Mouse (Mus musculus) gastrocnemius, adult 18-20 months (tissue): ENCODE measurements around the gene Carmil1. TPM values are rescaled to one million over a fixed set of nuclear protein-coding genes. Genes with fewer than 3 reads are reported as not detected.

Experiments
- DNase-seq: peaks from one replicate; pipeline ENCODE4 v3.0.0; 2021; ENCODE audit warnings: low spot score
- long read RNA-seq, 2 experiments: library from polyadenylated mRNA; stranded (forward); transcript quantifications; one replicate each; pipeline ENCODE4 v2.0.0; 2021
- total RNA-seq, 2 experiments: library from RNA; stranded (reverse); gene quantifications; 2 replicates each; pipeline ENCODE4 v1.2.3; 2021

Carmil1 gene
- total RNA-seq: 1 to 10 TPM; 1.9 to 2.6 TPM
- long read RNA-seq, experiment 1, partial matches to known transcripts: 0 of 1 reads
- long read RNA-seq, experiment 1, other reads (novel, unspliced or antisense): 1 of 1 reads
- long read RNA-seq, experiment 2, partial matches to known transcripts: 0 of 1 reads
- long read RNA-seq, experiment 2, other reads (novel, unspliced or antisense): 1 of 1 reads

DNA sequence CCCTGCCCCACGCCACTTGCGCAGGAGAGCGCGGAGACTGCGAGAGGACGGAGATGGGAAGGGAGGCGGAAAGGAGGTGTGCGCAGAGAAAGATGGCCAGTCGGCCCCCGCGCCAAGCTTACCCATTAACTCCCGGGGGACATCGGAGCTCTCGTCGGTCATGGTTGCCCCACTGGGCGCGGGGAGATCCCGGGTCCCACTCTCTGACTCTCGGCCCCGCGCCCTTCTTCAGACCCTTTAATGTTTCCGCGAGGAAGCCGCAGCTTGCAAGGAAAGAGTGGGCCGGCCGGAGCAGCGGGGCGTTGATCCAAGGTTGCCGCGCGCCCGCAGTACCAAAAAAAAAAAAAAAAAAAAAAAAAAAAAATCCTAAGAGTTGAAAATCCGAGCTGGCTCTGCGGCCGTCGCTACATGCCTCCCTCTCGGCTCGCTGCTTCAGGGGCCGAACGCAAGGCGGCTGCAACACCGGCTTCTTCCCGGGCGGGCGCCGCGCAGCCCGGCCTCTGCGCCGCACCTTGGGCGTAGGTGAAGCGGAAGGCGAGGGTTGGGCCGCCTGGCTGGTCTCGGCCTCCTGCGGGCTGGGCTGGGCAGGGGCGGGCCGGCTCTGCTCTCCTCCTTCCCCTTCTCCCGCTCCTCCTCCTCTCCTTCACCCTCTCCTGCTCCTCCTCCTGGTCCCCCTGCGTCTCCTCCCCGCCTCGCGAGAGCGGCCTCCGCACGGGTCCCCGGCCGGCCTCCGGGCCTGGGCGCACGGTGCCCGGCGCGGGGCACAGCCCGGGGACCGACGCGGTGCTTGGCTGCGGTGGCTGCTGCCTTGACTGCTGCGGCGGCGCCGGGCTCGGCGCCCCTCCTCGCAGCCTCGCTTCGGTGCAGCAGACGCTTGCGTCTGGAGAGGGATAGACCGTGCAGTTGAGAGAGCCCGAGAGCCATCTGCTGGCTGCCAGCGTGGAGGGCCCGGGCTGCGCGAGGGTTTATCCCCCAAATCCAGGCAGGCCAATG is at the start of gene Carmil1:
TSS of gene Carmil1 (minus strand) at position 357 of the 993 bp plus-strand sequence.
- peak; percentile 60 for DNase-seq

DNA sequence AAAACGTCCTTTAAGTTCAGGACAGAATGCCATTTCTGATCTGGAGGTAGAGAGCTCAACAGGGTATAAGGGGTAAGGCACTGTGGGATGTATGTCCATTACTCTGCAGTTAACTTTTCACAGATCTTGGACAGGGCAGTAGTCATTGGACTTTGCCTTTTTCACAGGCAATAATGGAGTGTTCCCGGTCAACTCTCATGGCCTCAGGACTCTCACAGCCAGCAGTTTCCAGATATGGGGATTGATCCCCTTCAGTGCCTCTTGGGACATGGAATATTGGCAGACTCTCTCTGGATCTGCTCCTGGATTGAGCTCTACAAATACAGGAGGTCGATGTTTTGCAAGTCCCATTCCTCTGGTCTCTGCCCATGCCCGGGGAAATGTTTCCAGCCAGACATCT is 49.5 kb upstream of the Carmil1 start:
- no peak for DNase-seq

DNA sequence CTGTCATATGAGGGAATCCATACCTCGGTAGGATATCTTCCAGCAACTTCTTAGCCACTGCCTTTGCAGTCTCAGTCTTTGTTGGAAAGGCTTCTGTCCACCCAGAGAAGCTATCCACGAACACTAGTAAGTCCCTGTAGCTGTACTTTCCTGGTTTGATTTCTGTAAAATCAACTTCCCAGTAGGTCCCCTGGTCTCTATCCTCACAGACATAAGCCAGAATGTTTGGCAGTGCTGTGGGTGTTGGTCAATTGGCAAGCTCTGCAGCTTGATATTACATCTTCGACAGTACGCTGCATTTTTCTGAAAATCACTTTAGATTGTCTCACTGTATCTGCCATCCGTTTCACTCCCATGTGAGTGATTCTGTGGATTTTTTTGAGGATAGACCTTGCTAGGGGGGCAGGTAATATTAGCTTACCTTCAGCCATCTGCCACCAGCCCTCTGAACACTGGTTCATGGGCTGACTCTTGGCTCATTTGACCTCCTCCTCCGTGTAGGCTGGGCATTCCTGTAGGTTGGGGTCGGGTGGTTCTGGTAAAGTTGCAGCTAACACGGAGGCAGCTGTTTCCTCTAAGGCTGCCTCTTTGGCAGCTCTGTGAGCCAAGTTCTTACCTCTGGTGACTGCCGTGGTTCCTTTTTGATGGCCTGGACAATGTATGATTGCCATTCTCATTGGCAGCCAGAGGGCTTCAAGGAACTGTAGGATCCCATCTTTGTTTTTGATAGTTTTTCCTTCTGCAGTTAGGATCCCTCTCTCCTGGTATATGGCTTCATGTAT is 47.6 kb upstream of the Carmil1 start:
- no peak for DNase-seq

DNA sequence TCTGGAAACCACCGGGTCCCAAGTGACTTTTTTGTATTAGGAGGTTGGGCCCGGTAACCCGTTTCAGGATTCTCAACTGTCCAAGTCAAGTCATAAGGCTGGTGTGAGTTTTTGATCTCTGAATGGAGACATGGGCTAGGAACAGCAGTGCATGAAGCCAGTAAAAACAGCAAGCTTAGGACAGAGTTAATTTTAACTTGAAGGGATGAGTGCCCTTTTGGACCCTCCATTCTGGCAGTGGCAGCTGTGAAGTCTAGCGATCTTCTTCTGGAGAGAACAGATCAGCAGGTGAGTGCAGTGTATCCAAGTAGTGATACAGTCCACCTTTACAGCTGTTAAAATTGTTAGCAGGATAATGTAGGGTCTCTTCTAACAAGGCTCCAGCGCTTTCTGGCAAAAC is 46.6 kb upstream of the Carmil1 start, which contains the start of gene Cmah:
TSS of gene Cmah (plus strand) at position 204 of the 400 bp plus-strand sequence.
- no peak for DNase-seq

DNA sequence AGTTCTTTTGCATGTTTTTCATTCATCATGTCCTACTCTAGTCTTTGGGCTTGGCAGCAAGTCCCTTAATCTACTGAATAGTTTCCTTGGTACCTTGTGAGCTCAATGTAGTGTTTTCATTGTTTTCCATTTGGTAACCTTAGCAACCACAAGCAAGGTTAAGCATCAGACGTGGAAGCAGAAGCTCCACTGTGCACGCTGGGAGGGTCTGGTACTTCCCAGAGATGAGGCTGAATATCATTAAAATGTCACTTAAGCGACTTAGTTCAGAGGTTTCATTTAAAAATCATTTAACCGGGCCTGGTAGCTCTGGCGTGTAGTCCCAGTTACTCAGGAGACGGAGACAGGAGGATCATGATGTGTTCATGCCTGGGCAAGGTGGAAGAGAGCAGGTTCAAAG is 40.7 kb upstream of the Carmil1 start:
- no peak for DNase-seq

DNA sequence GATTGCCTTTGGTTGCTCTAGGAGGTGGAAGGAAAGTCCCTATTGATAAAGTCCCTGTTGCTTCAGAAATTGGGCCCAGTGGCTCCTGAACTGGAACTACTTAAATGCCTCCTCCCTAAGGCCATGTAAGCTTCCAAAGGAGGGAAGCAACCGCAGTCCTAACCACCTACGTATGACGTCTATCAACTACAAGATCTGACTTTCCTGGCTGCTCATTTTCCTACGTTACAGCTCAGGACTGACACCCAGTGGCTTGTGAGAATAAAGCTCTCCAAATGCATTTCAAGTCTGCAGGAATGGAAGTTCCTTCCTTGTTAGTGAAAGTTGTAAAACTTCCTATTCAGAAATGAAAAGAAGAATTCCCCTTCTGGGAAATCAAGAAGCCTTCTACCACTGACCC is 38.0 kb upstream of the Carmil1 start:
- DNase-seq: no peak

DNA sequence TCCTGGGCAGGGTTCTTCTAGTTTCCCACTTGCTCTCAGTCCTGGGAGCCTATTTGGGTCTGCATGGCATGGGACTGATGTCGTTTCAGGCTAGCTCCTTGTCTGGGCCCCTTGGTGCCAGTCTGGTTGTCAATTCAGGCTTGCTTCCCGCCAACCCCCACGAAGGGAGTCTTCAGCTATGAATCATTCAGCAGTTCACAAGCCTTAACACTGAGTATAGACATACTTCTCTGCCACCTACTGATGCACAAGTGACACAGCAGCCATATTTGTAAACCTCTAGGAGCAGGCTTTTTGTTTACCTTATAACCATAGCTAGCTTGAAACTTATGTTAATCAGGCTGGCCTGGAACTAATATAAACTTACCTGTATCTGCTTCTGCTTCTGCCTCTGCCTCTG is 36.0 kb upstream of the Carmil1 start:
- DNase-seq: no peak

DNA sequence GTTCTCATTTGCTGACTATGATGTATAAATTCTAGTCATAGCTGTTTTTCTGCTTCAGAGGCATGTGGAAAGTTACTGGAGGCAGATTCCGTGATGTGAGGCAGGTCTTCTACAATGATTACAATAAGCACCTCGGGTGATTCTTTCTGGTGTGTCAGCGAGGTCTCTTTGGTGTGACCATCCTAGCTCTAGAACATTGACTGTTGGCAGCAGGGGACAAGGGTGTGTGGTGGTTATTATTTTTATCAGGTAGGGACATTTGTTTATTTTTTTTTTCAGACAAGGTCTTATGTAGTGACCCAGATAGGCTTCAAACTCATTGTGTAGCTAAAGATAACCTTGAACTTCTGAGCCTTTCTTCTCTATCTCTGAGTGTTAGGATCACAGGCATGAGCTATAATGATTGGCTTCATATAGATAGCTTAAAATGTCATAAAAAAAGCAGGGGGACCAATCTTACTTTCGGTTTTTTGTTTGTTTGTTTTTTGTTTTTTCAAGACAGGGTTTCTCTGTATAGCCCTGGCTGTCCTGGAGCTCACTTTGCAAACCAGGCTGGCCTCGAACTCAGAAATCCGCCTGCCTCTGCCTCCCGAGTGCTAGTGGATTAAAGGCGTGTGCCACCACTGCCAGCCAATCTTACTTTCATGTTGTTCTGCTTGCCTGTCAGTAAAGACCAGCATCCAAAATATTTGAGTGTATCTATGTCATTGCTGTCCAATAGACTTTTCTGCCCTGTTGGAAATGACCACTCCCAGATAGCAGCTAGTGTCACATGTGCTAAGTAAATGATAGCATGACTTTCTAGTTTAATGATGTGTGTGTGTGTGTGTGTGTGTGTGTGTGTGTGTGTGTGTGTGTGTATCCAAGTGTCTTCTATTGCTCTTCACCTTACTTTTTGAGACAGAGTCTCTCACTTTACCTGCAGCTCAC is 30.7 kb upstream of the Carmil1 start:
- DNase-seq: no peak

DNA sequence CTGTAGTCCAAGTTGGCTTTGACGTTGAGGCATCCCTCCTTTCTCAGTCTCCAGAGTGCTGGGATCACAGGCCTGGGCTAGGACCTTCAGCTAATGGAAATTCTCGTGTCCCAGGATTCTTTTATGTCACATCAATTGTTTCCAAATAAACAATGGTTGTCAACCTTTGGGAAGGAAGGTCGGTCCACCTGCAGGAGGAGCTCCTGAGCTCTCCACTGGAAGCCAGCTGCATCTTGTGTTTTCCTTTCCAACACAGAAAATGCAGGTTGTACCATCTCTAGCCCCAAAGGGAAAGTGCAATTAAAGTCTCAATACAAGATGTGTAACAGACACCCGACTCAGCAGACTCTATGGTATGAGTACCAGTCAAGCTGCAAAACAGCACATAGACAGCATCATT is 25.7 kb upstream of the Carmil1 start:
- DNase-seq: no peak

DNA sequence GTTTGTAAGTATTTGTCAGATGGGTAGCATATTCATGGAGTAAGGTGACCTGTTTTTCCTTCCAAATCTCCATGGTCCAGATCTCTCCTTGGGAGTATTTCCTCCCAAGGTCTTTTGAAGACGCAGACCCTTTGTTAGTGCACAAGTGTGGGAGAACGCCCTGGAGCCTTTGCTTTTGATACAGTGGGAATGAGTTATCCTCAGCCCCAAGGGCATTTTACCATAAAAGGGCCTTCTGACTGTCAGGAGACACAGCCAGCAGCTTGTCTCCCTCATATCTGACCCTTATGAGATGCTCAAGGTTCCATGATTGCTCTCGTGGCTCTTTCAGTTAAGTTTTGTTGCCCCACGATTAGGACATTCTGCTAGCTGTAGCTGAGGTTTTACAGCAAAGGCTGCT is 24.9 kb upstream of the Carmil1 start:
- no peak for DNase-seq

DNA sequence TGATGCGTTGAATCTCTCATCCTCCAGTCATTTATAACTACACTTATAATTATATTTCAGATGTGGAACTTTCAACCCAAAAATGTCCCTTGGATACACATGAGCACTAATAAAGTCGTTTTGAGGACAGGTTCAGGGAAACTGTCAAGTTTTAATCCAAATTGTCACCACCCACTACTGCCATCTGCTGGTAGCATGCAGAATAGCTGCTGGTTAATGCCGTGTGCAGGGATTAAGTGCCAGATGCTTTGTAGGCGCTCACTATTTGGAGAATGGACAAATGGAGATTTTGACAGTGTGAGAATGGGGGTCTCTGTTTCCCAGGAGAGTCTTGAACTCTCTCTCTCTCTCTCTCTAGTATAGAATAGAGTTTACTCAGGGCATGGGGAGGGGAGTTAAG is 16.7 kb upstream of the Carmil1 start:
- peak; percentile 30 for DNase-seq

DNA sequence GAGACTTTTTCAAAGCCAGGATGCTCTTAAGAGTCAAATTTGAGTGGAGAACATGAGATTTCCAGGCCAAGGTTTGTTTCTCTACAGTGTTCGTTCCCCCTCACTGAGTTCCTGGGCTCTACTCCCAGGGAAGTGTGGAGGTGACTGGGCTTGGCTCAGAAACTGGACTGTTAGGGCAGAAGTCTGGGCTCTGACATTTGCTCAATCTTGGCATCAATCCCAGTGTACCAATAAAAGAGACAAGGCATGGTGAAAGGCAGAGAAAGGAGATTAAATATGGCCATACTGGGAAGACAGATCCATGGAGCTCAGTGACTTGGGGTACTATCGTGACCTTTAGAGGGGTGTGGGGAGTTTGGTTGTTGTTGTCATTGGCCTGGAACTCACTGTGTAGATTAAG is 6.8 kb upstream of the Carmil1 start:
- DNase-seq: no peak

DNA sequence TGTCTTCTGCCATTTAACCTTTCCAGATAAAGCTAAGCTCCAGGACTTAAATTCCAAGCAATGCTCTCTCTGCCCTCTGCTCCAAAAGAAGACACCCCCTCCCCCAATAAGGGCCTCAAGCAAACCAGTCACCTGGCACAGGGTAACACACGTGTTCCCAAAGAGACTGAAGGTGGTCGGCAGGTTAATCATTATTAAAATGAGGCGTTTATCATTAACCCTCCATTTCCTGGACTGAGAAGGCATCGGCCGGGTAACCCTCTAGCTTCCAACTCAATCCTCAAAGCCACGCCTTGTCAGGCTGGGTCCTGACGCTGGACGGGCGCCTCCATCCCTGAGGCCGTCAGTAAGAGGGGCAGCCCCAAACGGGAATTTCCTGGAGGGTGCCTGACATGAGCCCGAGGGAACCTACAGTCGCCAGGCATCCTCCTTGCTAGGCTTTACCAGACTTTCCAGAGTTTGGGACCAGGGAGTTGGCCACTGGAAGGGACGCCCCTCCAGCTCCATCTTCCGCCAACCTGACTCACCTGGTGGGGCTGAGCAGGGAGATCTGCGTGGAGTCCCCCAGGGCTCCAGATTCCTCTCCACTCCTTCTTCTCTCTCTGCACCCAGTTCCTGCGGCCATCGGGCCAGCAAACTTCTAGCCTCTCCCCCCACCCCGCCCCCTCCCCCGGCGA is 695 bp downstream of the Carmil1 start:
- DNase-seq: no peak

DNA sequence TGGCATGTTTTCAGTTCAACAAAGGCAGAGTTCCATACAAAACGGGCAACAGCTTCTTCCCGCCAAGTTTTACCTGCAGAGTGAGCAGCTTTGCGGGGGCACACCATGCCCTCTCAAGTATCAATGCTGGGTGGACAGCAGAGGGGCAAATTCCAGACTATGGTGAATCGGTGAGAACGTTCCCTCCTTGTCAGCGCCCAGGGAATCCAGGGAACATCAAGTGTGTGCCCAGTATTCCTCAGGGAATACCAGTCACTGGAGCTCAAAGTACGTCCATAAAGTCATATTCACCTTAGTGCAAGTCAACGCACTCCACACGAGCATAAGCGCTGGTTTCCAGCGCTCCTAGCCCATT is 1.2 kb downstream of the Carmil1 start:
- DNase-seq: no peak

DNA sequence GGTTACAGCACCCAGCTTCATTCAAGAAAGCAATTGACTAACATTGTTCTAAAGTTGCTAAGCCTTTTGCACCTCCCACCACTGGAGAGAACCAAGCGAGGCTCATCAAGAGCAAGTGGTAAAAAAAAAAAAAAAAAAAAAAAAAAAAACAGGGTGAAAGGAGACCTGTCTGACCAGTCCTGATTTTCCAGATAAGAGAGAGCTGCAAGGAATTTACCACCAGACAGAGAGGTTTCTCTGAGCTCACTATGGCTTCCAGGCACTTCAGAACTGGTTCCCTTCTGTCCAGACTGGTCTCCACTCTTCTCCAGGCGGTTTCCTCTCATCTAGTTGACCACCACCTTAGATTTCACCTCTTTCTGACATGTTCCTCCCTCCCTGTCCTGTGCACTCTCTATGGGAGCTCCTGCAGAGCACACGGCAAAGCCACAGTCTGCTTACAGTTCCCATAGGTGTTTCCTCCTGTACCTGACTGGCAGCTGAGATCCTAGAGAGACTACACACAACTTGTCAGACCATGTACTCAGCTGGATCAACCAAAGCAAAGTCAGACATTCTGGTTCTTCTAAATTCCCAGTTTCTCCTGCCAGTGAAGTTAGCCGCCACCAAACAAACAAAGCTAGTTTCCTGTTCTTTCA is 7.7 kb downstream of the Carmil1 start:
- no peak for DNase-seq

DNA sequence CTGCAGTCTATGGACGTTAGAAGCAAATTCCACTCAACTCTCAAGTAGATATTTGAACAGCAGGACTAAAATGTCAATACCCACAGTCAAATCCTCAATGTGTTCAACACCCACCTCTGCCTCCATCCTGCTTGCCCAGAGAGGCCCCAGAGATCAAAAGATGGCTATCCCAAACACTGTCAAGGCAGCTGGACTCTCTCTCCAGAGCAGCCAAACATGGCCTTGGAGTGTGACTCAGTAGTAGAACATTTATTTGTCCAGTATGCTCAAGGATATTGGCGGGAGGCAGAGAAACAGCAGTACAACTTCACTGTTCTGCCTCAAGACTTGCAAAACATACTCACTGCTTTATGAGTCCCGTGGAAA is 11.5 kb downstream of the Carmil1 start:
- no peak for DNase-seq

DNA sequence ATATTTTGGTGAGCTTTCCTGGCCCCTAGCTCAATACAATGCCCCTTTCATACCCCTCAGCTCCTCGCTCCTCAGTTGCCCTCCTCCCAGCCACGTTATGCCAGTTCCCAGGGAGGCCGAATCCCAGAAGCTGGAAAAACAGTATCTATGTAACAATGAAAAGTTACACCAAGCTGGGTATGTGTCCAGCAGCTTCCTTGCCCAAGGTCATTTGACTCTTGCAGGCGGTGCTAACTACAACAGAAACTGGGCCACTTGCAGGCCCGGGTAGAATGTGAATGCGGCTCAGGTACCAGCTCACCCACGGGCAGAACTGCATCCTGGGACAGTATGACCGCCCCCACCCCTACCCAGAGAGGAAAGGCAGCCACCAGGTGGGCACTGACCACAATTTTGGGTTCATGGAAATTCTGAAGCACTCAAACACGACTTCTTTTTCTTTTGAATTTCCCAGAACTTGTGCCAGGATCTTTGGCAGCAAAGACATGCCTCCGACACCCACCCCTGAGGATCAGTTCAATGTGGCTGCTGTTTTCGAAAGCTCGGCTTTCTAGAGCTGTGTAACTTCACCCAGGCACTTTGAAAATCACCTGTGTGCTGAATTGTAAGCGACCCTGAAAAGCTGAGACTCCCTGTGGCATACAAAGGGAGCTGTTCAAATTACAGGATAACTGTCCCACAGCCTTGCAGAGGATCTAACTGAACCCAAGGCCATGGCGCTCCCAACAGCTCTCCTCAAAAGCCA is 12.1 kb downstream of the Carmil1 start:
- DNase-seq: no peak

DNA sequence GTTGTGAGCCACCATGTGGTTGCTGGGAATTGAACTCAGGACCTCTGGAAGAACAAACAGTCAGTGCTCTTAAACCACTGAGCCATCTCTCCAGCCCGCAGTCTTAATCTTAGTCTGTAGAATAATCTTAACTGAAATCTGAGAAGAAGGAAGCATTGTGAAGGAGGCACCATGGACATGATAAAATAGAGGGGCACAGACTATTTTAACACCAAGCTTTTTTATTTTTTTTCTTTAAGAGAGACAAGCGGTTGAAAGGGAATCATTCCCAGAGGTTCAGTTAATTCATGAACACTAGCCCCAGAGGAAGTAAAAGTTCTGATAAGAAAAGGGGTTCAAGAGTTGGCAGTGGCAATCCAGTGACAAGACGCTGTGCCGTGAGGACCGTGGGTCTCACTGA is 15.8 kb downstream of the Carmil1 start:
- no peak for DNase-seq

DNA sequence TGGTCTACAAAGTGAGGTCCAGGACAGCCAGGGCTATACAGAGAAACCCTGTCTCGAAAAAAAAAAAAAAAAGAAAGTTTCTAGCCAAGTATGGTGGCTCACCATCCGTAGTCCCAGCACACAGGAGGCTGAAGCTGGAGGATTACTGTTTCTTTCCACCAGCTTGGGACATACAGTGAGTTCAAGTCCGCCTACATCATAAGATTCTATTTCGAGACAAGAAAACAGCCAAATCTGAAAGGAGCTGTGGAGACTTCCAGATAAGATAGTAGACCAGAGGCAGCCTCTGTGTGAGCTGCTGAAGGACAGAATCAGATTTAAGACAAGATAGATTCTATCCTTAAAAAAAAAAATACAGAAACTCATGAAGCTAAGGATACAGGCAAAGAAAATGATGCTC is 17.0 kb downstream of the Carmil1 start:
- DNase-seq: no peak
